Mouse (Mus musculus): Measurements from ENCODE around the gene Il6ra. TPM values are rescaled to one million over a fixed set of nuclear protein-coding genes. Genes with fewer than 3 reads are reported as not detected.

Gene Il6ra
- polyA plus RNA-seq, 1 experiment from 2014 or later, result 4.5 TPM

GRCm38 (mm10) chr3:89860343-89860742 lies 52.7 kb downstream of the Il6ra start:
- Histone ChIP-seq H3K4me2 (replicated peaks; ENCODE audit: low read depth) (no peak overlapping the region), H3K4me3 (ENCODE audit: low read depth, low read length) (no peak overlapping the region), H3K9ac (ENCODE audit: low read length) (no peak overlapping the region; the same call in 1 of the 2 replicates), H3K36me3 (ENCODE audit: control insufficient read depth, insufficient read depth, low read length) (no peaks in the 10 kb centered on the region), H3K27ac (replicated peaks) (peak overlapping the region; percentile 83; the same call in 1 of the 2 replicates), H3K27me3 (ENCODE audit: control insufficient read depth, insufficient read depth, low read length) (no peaks in the 10 kb centered on the region), H3K4me1 (replicated peaks; ENCODE audit: control insufficient read depth, insufficient read depth) (peaks cover 2% of the 10 kb centered on the region; the same call in 1 of the 2 replicates), H3K9me3 (ENCODE audit: control insufficient read depth, low read length) (no peaks in the 10 kb centered on the region)
- DNase-seq (ENCODE audit: low spot score) (no peak), ATAC-seq (ENCODE audit: low FRiP score, low TSS enrichment) (no peak)
- 60% methylated on average over 3 of the region's 3 CpGs for WGBS
- TF ChIP-seq EP300 (optimal IDR thresholded peaks at IDR 0.05) (no peak), CTCF (IDR thresholded peaks at IDR 0.05; ENCODE audit: low read depth) (no peak)

DNA sequence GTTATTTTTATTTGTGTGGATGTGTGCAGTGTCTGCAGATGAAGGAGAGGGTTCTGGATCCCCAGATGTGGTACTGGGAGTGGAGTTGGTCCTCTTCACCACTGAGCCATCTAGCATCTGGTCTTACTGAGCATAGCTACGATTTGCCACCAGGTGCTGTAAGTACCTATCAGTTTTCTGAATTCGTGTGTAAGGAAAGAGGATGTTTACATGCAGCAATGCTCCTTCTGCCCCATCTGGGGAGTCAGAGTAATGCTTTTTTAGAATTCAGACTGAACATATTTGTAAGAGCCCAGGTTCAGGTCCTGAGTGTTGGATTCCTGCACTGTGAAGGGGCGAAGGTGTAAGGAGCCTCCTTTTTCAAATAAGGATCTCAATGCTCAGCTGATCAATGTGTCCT lies 53.1 kb downstream of the Il6ra start:
- DNase-seq (ENCODE audit: low spot score), result no peak

DNA sequence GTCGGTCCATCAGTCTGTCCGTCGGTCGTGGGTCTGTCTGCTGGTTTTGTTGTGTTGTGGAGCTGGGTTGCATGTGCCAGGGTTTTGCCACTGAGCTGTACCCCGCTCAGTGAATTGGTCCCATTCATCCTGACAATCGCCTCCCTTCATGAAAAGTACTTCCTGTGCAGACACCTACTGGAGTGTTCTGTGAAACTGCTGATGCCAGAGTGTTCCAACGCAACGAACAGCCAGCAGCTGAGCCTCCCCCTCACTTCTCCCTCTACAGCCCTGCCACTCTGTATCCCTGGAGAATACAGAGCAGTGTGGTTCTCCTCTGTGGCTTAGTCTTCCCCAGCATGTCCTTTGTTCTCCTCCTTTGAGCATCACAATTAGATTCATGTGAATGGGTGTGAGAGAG lies 54.1 kb downstream of the Il6ra start:
- Histone ChIP-seq H3K4me1 (replicated peaks; ENCODE audit: control insufficient read depth, insufficient read depth) (no peaks in the 10 kb centered on the region), H3K9ac (ENCODE audit: low read length) (no peak overlapping the region), H3K36me3 (ENCODE audit: control insufficient read depth, insufficient read depth, low read length) (no peaks in the 10 kb centered on the region), H3K4me2 (replicated peaks; ENCODE audit: low read depth) (no peak overlapping the region), H3K4me3 (ENCODE audit: low read depth, low read length) (no peak overlapping the region), H3K27ac (replicated peaks) (no peak overlapping the region), H3K9me3 (ENCODE audit: control insufficient read depth, low read length) (no peaks in the 10 kb centered on the region), H3K27me3 (ENCODE audit: control insufficient read depth, insufficient read depth, low read length) (no peaks in the 10 kb centered on the region)
- TF ChIP-seq CTCF (IDR thresholded peaks at IDR 0.05; ENCODE audit: low read depth) (no peak), EP300 (optimal IDR thresholded peaks at IDR 0.05) (no peak)
- 73% methylated on average over 8 of the region's 8 CpGs for WGBS
- no peak for DNase-seq (ENCODE audit: low spot score)
- ATAC-seq (ENCODE audit: low FRiP score, low TSS enrichment), result no peak

More for the DNA sequence above, 53.1 kb downstream of the Il6ra start:
- ATAC-seq (ENCODE audit: low FRiP score, low TSS enrichment), result no peak
- Histone ChIP-seq H3K27ac (replicated peaks) (no peak overlapping the region), H3K27me3 (ENCODE audit: control insufficient read depth, insufficient read depth, low read length) (no peaks in the 10 kb centered on the region), H3K4me2 (replicated peaks; ENCODE audit: low read depth) (no peak overlapping the region), H3K4me1 (replicated peaks; ENCODE audit: control insufficient read depth, insufficient read depth) (no peaks in the 10 kb centered on the region), H3K9me3 (ENCODE audit: control insufficient read depth, low read length) (no peaks in the 10 kb centered on the region), H3K4me3 (ENCODE audit: low read depth, low read length) (no peak overlapping the region), H3K9ac (ENCODE audit: low read length) (no peak overlapping the region), H3K36me3 (ENCODE audit: control insufficient read depth, insufficient read depth, low read length) (no peaks in the 10 kb centered on the region)
- 53% methylated on average over 3 of the region's 3 CpGs for WGBS
- TF ChIP-seq CTCF (IDR thresholded peaks at IDR 0.05; ENCODE audit: low read depth), result no peak

- no peak for ATAC-seq (ENCODE audit: low FRiP score, low TSS enrichment)
- no peak overlapping the region for H3K4me2 ChIP-seq (replicated peaks; ENCODE audit: low read depth)
- no peaks in the 10 kb centered on the region for H3K27me3 ChIP-seq (ENCODE audit: control insufficient read depth, insufficient read depth, low read length)
- H3K9me3 ChIP-seq (ENCODE audit: control insufficient read depth, low read length), result no peaks in the 10 kb centered on the region
- no peaks in the 10 kb centered on the region for H3K36me3 ChIP-seq (ENCODE audit: control insufficient read depth, insufficient read depth, low read length)
- TF ChIP-seq EP300 (optimal IDR thresholded peaks at IDR 0.05), result no peak
- TF ChIP-seq CTCF (IDR thresholded peaks at IDR 0.05; ENCODE audit: low read depth), result peak; percentile 95
- no peak overlapping the region for H3K4me3 ChIP-seq (ENCODE audit: low read depth, low read length)
- DNase-seq (ENCODE audit: low spot score), result no peak
- H3K9ac ChIP-seq (ENCODE audit: low read length), result no peak overlapping the region
- H3K27ac ChIP-seq (replicated peaks), result no peak overlapping the region
- 9% methylated on average over 4 of the region's 4 CpGs for WGBS
- no peaks in the 10 kb centered on the region for H3K4me1 ChIP-seq (replicated peaks; ENCODE audit: control insufficient read depth, insufficient read depth)
Measured at GRCm38 (mm10) chr3:89858123-89858522, 54.9 kb downstream of the Il6ra start.

- no peak overlapping the region for H3K4me3 ChIP-seq (ENCODE audit: low read depth, low read length)
- TF ChIP-seq CTCF (IDR thresholded peaks at IDR 0.05; ENCODE audit: low read depth) (peak; percentile 64), EP300 (optimal IDR thresholded peaks at IDR 0.05) (no peak)
- DNase-seq (ENCODE audit: low spot score), result no peak
- H3K36me3 ChIP-seq (ENCODE audit: control insufficient read depth, insufficient read depth, low read length), result no peaks in the 10 kb centered on the region
- no peaks in the 10 kb centered on the region for H3K27me3 ChIP-seq (ENCODE audit: control insufficient read depth, insufficient read depth, low read length)
- H3K4me2 ChIP-seq (replicated peaks; ENCODE audit: low read depth), result no peak overlapping the region
- H3K27ac ChIP-seq (replicated peaks), result no peak overlapping the region
- H3K4me1 ChIP-seq (replicated peaks; ENCODE audit: control insufficient read depth, insufficient read depth), result no peaks in the 10 kb centered on the region
- H3K9ac ChIP-seq (ENCODE audit: low read length), result no peak overlapping the region
- H3K9me3 ChIP-seq (ENCODE audit: control insufficient read depth, low read length), result no peaks in the 10 kb centered on the region
- WGBS, result 79% methylated on average over 3 of the region's 3 CpGs
- no peak for ATAC-seq (ENCODE audit: low FRiP score, low TSS enrichment)
Measured at GRCm38 (mm10) chr3:89857353-89857752, 55.6 kb downstream of the Il6ra start.

- DNase-seq (ENCODE audit: low spot score) (no peak), ATAC-seq (ENCODE audit: low FRiP score, low TSS enrichment) (peak; percentile 11; the same call in 1 of the 2 replicates)
- Histone ChIP-seq H3K27ac (replicated peaks) (no peak overlapping the region; the same call in 1 of the 2 replicates), H3K27me3 (ENCODE audit: control insufficient read depth, insufficient read depth, low read length) (no peaks in the 10 kb centered on the region), H3K36me3 (ENCODE audit: control insufficient read depth, insufficient read depth, low read length) (no peaks in the 10 kb centered on the region), H3K9me3 (ENCODE audit: control insufficient read depth, low read length) (no peaks in the 10 kb centered on the region), H3K4me3 (ENCODE audit: low read depth, low read length) (no peak overlapping the region), H3K4me1 (replicated peaks; ENCODE audit: control insufficient read depth, insufficient read depth) (no peaks in the 10 kb centered on the region), H3K4me2 (replicated peaks; ENCODE audit: low read depth) (no peak overlapping the region), H3K9ac (ENCODE audit: low read length) (no peak overlapping the region)
- WGBS, result 76% methylated on average over 5 of the region's 5 CpGs
- TF ChIP-seq CTCF (IDR thresholded peaks at IDR 0.05; ENCODE audit: low read depth) (0 out of 2 replicates have a peak, but pooled peaks have one; percentile 17), EP300 (optimal IDR thresholded peaks at IDR 0.05) (no peak)
Measured at GRCm38 (mm10) chr3:89853752-89854151, 59.2 kb downstream of the Il6ra start.

Data from stomach, postnatal 0 days (tissue).